Mouse (Mus musculus) MEL (cell line): ENCODE measurements around the gene Cmtm7.

Experiments
- CHD2 ChIP-seq: IDR thresholded peaks from 2 replicates; pipeline ENCODE4 v1.6.1; 2011; ENCODE audit warnings: low read length, improper control_type of control experiment
- CTCF ChIP-seq, 3 experiments: IDR thresholded peaks in 2 of 3; conservative IDR thresholded peaks in 1 of 3; 2 replicates each; pipeline ENCODE4 v1.5.1; 2011 to 2012; ENCODE audit warnings: low read length in 3 of 3, low read depth in 2 of 3, mild to moderate bottlenecking in 2 of 3, improper control_type of control experiment in 1 of 3, inconsistent platforms in 1 of 3, mixed read lengths in 1 of 3, moderate library complexity in 1 of 3; ENCODE audit not compliant: control insufficient read depth in 1 of 3, insufficient read depth in 1 of 3, poor library complexity in 1 of 3, severe bottlenecking in 1 of 3
- E2F4 ChIP-seq: IDR thresholded peaks from 2 replicates; pipeline ENCODE4 v1.6.1; 2011; ENCODE audit warnings: low read depth, low read length, improper control_type of control experiment, borderline replicate concordance
- EP300 ChIP-seq, 2 experiments: IDR thresholded peaks; 2 replicates each; pipeline ENCODE4 v1.6.1; 2011; ENCODE audit warnings: improper control_type of control experiment in 2 of 2, low read length in 2 of 2, low read depth in 1 of 2, mild to moderate bottlenecking in 1 of 2
- GATA1 ChIP-seq: IDR thresholded peaks from 2 replicates; pipeline ENCODE4 v1.6.1; 2011; ENCODE audit warnings: low read depth, low read length, improper control_type of control experiment
- KAT2A ChIP-seq: conservative IDR thresholded peaks from 2 replicates; pipeline ENCODE4 v1.6.1; 2012; ENCODE audit warnings: low read depth, low read length, improper control_type of control experiment, inconsistent platforms
- POLR2A ChIP-seq, 2 experiments: IDR thresholded peaks; 2 replicates each; pipeline ENCODE4 v1.6.1; 2011 to 2012; ENCODE audit warnings: low read length in 2 of 2, mild to moderate bottlenecking in 2 of 2, control low read depth in 1 of 2, improper control_type of control experiment in 1 of 2, low read depth in 1 of 2, moderate library complexity in 1 of 2; ENCODE audit not compliant: control insufficient read depth in 1 of 2, insufficient read depth in 1 of 2, poor library complexity in 1 of 2
- RAD21 ChIP-seq: IDR thresholded peaks from 2 replicates; pipeline ENCODE4 v1.6.1; 2011; ENCODE audit warnings: mild to moderate bottlenecking, low read depth, low read length, improper control_type of control experiment
- TAL1 ChIP-seq: IDR thresholded peaks from 2 replicates; pipeline ENCODE4 v1.6.1; 2012; ENCODE audit warnings: mild to moderate bottlenecking, inconsistent platforms, low read length, moderate library complexity, mixed read lengths
- TBP ChIP-seq: IDR thresholded peaks from 2 replicates; pipeline ENCODE4 v1.8.0; 2011; ENCODE audit warnings: low read depth, low read length, improper control_type of control experiment
- USF1 ChIP-seq: IDR thresholded peaks from 2 replicates; pipeline ENCODE4 v1.6.1; 2014; ENCODE audit warnings: low read depth, mild to moderate bottlenecking, inconsistent platforms, low read length, improper control_type of control experiment, moderate library complexity
- ZMIZ1 ChIP-seq: IDR thresholded peaks from 2 replicates; pipeline ENCODE4 v1.6.1; 2012; ENCODE audit warnings: low read depth, mild to moderate bottlenecking, inconsistent platforms, low read length, improper control_type of control experiment, moderate library complexity

- TF ChIP-seq CTCF (IDR thresholded peaks at IDR 0.05 in 2 of 3, conservative IDR thresholded peaks at IDR 0.05 in 1 of 3; ENCODE audit: control insufficient read depth in 1 of 3, insufficient read depth in 1 of 3, low read depth in 2 of 3, low read length in 3 of 3, poor library complexity in 1 of 3, severe bottlenecking in 1 of 3) (no peak), POLR2A (IDR thresholded peaks at IDR 0.05; ENCODE audit: control insufficient read depth in 1 of 2, insufficient read depth in 1 of 2, low read depth in 1 of 2, low read length in 2 of 2, poor library complexity in 1 of 2) (no peak), ZMIZ1 (no peak), KAT2A (no peak), TAL1 (no peak), RAD21 (no peak), GATA1 (no peak), EP300 (IDR thresholded peaks at IDR 0.05; ENCODE audit: low read depth in 1 of 2, low read length in 2 of 2) (no peak), CHD2 (no peak), TBP (no peak), USF1 (no peak), E2F4 (no peak)
These were observed 40.1 kb upstream of the Cmtm7 start for GRCm38 (mm10) chr9:114821548-114822289.
